8 mouse cellular contexts compared by ENCODE assay signal in genomic region chr2:129296086-129296485, GRCm38 (mm10). TPM values are rescaled to one million over a fixed set of nuclear protein-coding genes. Genes with fewer than 3 reads are reported as not detected.
A peak's percentile ranks its signal among the peaks of the same experiment; 100 is the strongest.
DNase-seq lines count a peak whose midpoint lies in the region; ATAC-seq lines count a peak whose summit lies in the region.

No protein-coding gene starts in this region.

- peak overlapping the region; percentile 89 for H3K9ac ChIP-seq in embryonic facial prominence, embryonic 13.5 days
- peak overlapping the region; percentile 78 for H3K9ac ChIP-seq in limb, embryonic 11.5 days (ENCODE audit: low read length)
- peak overlapping the region; percentile 63 for H3K9ac ChIP-seq in stomach, embryonic 14.5 days (replicated peaks; ENCODE audit: low read depth, low read length)

- ATAC-seq in embryonic facial prominence, embryonic 13.5 days (ENCODE audit: insufficient number of reproducible peaks, insufficient read depth, low FRiP score, low TSS enrichment, low read depth), result no peak
- ATAC-seq in limb, embryonic 11.5 days (ENCODE audit: insufficient number of reproducible peaks, low FRiP score, low TSS enrichment, low read depth), result no peak
- ATAC-seq in stomach, embryonic 14.5 days (ENCODE audit: insufficient number of reproducible peaks, insufficient read depth, low FRiP score, low read depth), result no peak
- ATAC-seq in granulocyte monocyte progenitor cell, adult 5-6 weeks (replicated peaks; ENCODE audit: poor library complexity, severe bottlenecking), result no peak

- peaks cover 19% of the 10 kb centered on the region for H3K4me1 ChIP-seq in embryonic facial prominence, embryonic 13.5 days
- peaks cover 10% of the 10 kb centered on the region; the same call in 1 of the 2 replicates for H3K4me1 ChIP-seq in limb, embryonic 11.5 days (ENCODE audit: control insufficient read depth, insufficient read depth, low read length)
- H3K4me1 ChIP-seq in stomach, embryonic 14.5 days (ENCODE audit: control insufficient read depth, insufficient read depth, low read length), result peaks cover 8% of the 10 kb centered on the region; the same call in 1 of the 2 replicates

- peak overlapping the region; percentile 76 for H3K4me2 ChIP-seq in embryonic facial prominence, embryonic 13.5 days
- H3K4me2 ChIP-seq in limb, embryonic 11.5 days (ENCODE audit: low read depth, severe bottlenecking), result peak overlapping the region; percentile 59
- peak overlapping the region; percentile 62 for H3K4me2 ChIP-seq in stomach, embryonic 14.5 days (replicated peaks; ENCODE audit: low read depth, low read length)

- WGBS in embryonic facial prominence, embryonic 13.5 days, result 66% methylated on average over 5 of the region's 5 CpGs
- WGBS in limb, embryonic 11.5 days, result 80% methylated on average over 5 of the region's 5 CpGs
- 46% methylated on average over 5 of the region's 5 CpGs for WGBS in stomach, embryonic 14.5 days

- peaks cover 13% of the 10 kb centered on the region for H3K36me3 ChIP-seq in embryonic facial prominence, embryonic 13.5 days
- peaks cover 3% of the 10 kb centered on the region for H3K36me3 ChIP-seq in limb, embryonic 11.5 days (ENCODE audit: control insufficient read depth, insufficient read depth, low read length)
- peaks cover 10% of the 10 kb centered on the region; the same call in 1 of the 2 replicates for H3K36me3 ChIP-seq in stomach, embryonic 14.5 days (ENCODE audit: control insufficient read depth, insufficient read depth, low read length)

- peak; percentile 11 for DNase-seq in retina, postnatal 1 day
- no peak for DNase-seq in retina, embryonic 14.5 days (ENCODE audit: low spot score)
- no peak for DNase-seq in limb, embryonic 11.5 days (ENCODE audit: low spot score)
- no peak for DNase-seq in layer of hippocampus, postnatal 10 days (ENCODE audit: low spot score in 2 of 2)
- DNase-seq in gastrocnemius, postnatal 4 days (ENCODE audit: low spot score in 2 of 2), result no peak

- H3K4me3 ChIP-seq in embryonic facial prominence, embryonic 13.5 days, result peak overlapping the region; percentile 90
- peak overlapping the region; percentile 91 for H3K4me3 ChIP-seq in limb, embryonic 11.5 days (ENCODE audit: low read depth, low read length)
- peak overlapping the region; percentile 77 for H3K4me3 ChIP-seq in stomach, embryonic 14.5 days (ENCODE audit: low read depth, low read length)

- no peak overlapping the region for H3K27ac ChIP-seq in embryonic facial prominence, embryonic 13.5 days
- no peak overlapping the region for H3K27ac ChIP-seq in limb, embryonic 11.5 days (replicated peaks; ENCODE audit: low read depth, low read length)
- no peak overlapping the region for H3K27ac ChIP-seq in stomach, embryonic 14.5 days (ENCODE audit: low read length)

- no peaks in the 10 kb centered on the region for H3K27me3 ChIP-seq in embryonic facial prominence, embryonic 13.5 days
- no peaks in the 10 kb centered on the region for H3K27me3 ChIP-seq in limb, embryonic 11.5 days (ENCODE audit: control insufficient read depth, insufficient read depth, low read length)
- no peaks in the 10 kb centered on the region for H3K27me3 ChIP-seq in stomach, embryonic 14.5 days (ENCODE audit: control insufficient read depth, insufficient read depth, low read length)

- H3K9me3 ChIP-seq in embryonic facial prominence, embryonic 13.5 days, result no peaks in the 10 kb centered on the region
- H3K9me3 ChIP-seq in limb, embryonic 11.5 days (ENCODE audit: control insufficient read depth, low read length), result no peaks in the 10 kb centered on the region
- H3K9me3 ChIP-seq in stomach, embryonic 14.5 days (ENCODE audit: control insufficient read depth, low read depth, low read length), result no peaks in the 10 kb centered on the region

RNA-seq across cellular contexts. Expression of gene Ckap2l, which starts 0.9 kb away (rescaled TPM):
- polyA plus RNA-seq in embryonic facial prominence, embryonic 13.5 days (2015; fragmentation: Nextera tagmentation; extraction: Ambion mirVana), result 51.3 and 53.4 TPM in 2 replicates
- 86.4 and 90.9 TPM in 2 replicates for polyA plus RNA-seq in limb, embryonic 11.5 days (2014; fragmentation: Nextera tagmentation; extraction: Ambion mirVana)
- polyA plus RNA-seq in stomach, embryonic 14.5 days (2014; fragmentation: Nextera tagmentation; extraction: Ambion mirVana), result 56.8 and 62.2 TPM in 2 replicates
- 1 to 10 TPM; 3.3 to 4.1 TPM for total RNA-seq in layer of hippocampus, postnatal 10 days (2021)
- total RNA-seq in gastrocnemius, postnatal 4 days (2021), result 10 to 100 TPM; 14.0 to 15.6 TPM
- total RNA-seq in granulocyte monocyte progenitor cell, adult 5-6 weeks (2014; fragmentation: Nextera tagmentation), result 17.1 and 49.8 TPM in 2 replicates
- 55.3 and 56.6 TPM in 2 replicates for total RNA-seq in granulocyte monocyte progenitor cell, adult 5-6 weeks (2017)

RNA-seq across cellular contexts. Expression of gene Il1a, which starts 13.7 kb away (rescaled TPM):
- polyA plus RNA-seq in embryonic facial prominence, embryonic 13.5 days (2015; fragmentation: Nextera tagmentation; extraction: Ambion mirVana), result not detected in 2 replicates
- not detected in 2 replicates for polyA plus RNA-seq in limb, embryonic 11.5 days (2014; fragmentation: Nextera tagmentation; extraction: Ambion mirVana)
- polyA plus RNA-seq in stomach, embryonic 14.5 days (2014; fragmentation: Nextera tagmentation; extraction: Ambion mirVana), result not detected in 2 replicates
- total RNA-seq in layer of hippocampus, postnatal 10 days (2021), result under 1 TPM in 1 of 2 experiments, not detected in 1; 0.56 TPM
- not detected for total RNA-seq in gastrocnemius, postnatal 4 days (2021)
- total RNA-seq in granulocyte monocyte progenitor cell, adult 5-6 weeks (2014; fragmentation: Nextera tagmentation), result not detected in 2 replicates
- not detected in 2 replicates for total RNA-seq in granulocyte monocyte progenitor cell, adult 5-6 weeks (2017)
